Mouse (Mus musculus): ENCODE results near the gene Thsd4.
A peak's percentile ranks its signal among the peaks of the same experiment; 100 is the strongest.
"Not testable (repeated sequence)": the region's sequence is repeated elsewhere in the genome, so short reads cannot be mapped to it uniquely, and the experiment has no call there.

The Thsd4 gene

GRCm38 (mm10) chr9:59989864-59990263 lies 532.0 kb downstream of the Thsd4 start:
- peak; percentile 36 for DNase-seq (ENCODE audit: low read depth, low spot score)

- no peak for DNase-seq (ENCODE audit: low read depth, low spot score)
These were observed 535.8 kb downstream of the Thsd4 start for GRCm38 (mm10) chr9:59985900-59986572.

GRCm38 (mm10) chr9:59981116-59981515 lies 540.7 kb downstream of the Thsd4 start:
- no peak for DNase-seq (ENCODE audit: low read depth, low spot score)

- no peak for DNase-seq (ENCODE audit: low read depth, low spot score)
These were observed 550.6 kb downstream of the Thsd4 start for GRCm38 (mm10) chr9:59971263-59971662.

GRCm38 (mm10) chr9:59969383-59969782 lies 552.5 kb downstream of the Thsd4 start:
- DNase-seq (ENCODE audit: low read depth, low spot score): peak; percentile 9

- no peak for DNase-seq (ENCODE audit: low read depth, low spot score)
These were observed 556.8 kb downstream of the Thsd4 start for GRCm38 (mm10) chr9:59965046-59965445.

GRCm38 (mm10) chr9:59964367-59964766 lies 557.5 kb downstream of the Thsd4 start:
- no peak for DNase-seq (ENCODE audit: low read depth, low spot score)

GRCm38 (mm10) chr9:59961201-59961955 lies 560.5 kb downstream of the Thsd4 start:
- DNase-seq (ENCODE audit: low read depth, low spot score): no peak

- no peak for DNase-seq (ENCODE audit: low read depth, low spot score)
These were observed 561.3 kb downstream of the Thsd4 start, which contains the start of gene Nr2e3 for GRCm38 (mm10) chr9:59960559-59960958. Nr2e3 (minus strand) TSS chr9:59960659.

- peak; percentile 8 for DNase-seq (ENCODE audit: low read depth, low spot score)
These were observed 562.6 kb downstream of the Thsd4 start for GRCm38 (mm10) chr9:59959276-59959675.

- not testable (repeated sequence) for DNase-seq (ENCODE audit: low read depth, low spot score)
These were observed 563.7 kb downstream of the Thsd4 start for GRCm38 (mm10) chr9:59958115-59958514.

- no peak for DNase-seq (ENCODE audit: low read depth, low spot score)
These were observed 565.4 kb downstream of the Thsd4 start for GRCm38 (mm10) chr9:59956496-59956895.

- no peak for DNase-seq (ENCODE audit: low read depth, low spot score)
These were observed 566.2 kb downstream of the Thsd4 start for GRCm38 (mm10) chr9:59955692-59956091.

- DNase-seq (ENCODE audit: low read depth, low spot score): no peak
These were observed 566.6 kb downstream of the Thsd4 start for GRCm38 (mm10) chr9:59955199-59955598.

- no peak for DNase-seq (ENCODE audit: low read depth, low spot score)
These were observed 568.3 kb downstream of the Thsd4 start for GRCm38 (mm10) chr9:59953556-59953955.

- DNase-seq (ENCODE audit: low read depth, low spot score): no peak
These were observed 569.3 kb downstream of the Thsd4 start for GRCm38 (mm10) chr9:59952515-59953070.

GRCm38 (mm10) chr9:59951943-59952342 lies 569.9 kb downstream of the Thsd4 start:
- no peak for DNase-seq (ENCODE audit: low read depth, low spot score)

- DNase-seq (ENCODE audit: low read depth, low spot score): no peak
These were observed 570.7 kb downstream of the Thsd4 start for GRCm38 (mm10) chr9:59951001-59951750.

GRCm38 (mm10) chr9:59949981-59950380 lies 571.9 kb downstream of the Thsd4 start:
- DNase-seq (ENCODE audit: low read depth, low spot score): no peak

GRCm38 (mm10) chr9:59949511-59949910 lies 572.3 kb downstream of the Thsd4 start:
- DNase-seq (ENCODE audit: low read depth, low spot score): no peak

GRCm38 (mm10) chr9:59948691-59949250 lies 573.1 kb downstream of the Thsd4 start:
- no peak for DNase-seq (ENCODE audit: low read depth, low spot score)

- no peak for DNase-seq (ENCODE audit: low read depth, low spot score)
These were observed 573.6 kb downstream of the Thsd4 start for GRCm38 (mm10) chr9:59948226-59948625.
